Mouse (Mus musculus): ENCODE measurements around the gene Mup14. TPM values are rescaled to one million over a fixed set of nuclear protein-coding genes. Genes with fewer than 3 reads are reported as not detected.
"Not testable (repeated sequence)": the region's sequence is repeated elsewhere in the genome, so short reads cannot be mapped to it uniquely, and the experiment has no call there.

The Mup14 gene
- not detected in 2 replicates for total RNA-seq (2014; rRNA removed)
- polyA plus RNA-seq (2015; fragmentation: Nextera tagmentation; extraction: Ambion mirVana), result not detected in 2 replicates

GRCm38 (mm10) chr4:61303900-61304299 lies at the start of gene Mup14:
Gene Mup14 (minus strand): TSS chr4:61304000.
- H3K4me1 ChIP-seq (ENCODE audit: insufficient read depth, low read length); H3K4me2 ChIP-seq (ENCODE audit: low read depth, low read length, poor library complexity, severe bottlenecking); H3K4me3 ChIP-seq (ENCODE audit: low read depth, low read length); ATAC-seq (ENCODE audit: low FRiP score); H3K27me3 ChIP-seq (ENCODE audit: insufficient read depth, low read length); DNase-seq (ENCODE audit: low spot score); H3K27ac ChIP-seq (ENCODE audit: low read depth, low read length); H3K9ac ChIP-seq (replicated peaks; ENCODE audit: low read length, poor library complexity, severe bottlenecking); H3K36me3 ChIP-seq (ENCODE audit: insufficient read depth, low read length); H3K9me3 ChIP-seq (ENCODE audit: low read length): not testable (repeated sequence)
- WGBS, result 92% methylated on average over 5 of the region's 6 CpGs

DNA sequence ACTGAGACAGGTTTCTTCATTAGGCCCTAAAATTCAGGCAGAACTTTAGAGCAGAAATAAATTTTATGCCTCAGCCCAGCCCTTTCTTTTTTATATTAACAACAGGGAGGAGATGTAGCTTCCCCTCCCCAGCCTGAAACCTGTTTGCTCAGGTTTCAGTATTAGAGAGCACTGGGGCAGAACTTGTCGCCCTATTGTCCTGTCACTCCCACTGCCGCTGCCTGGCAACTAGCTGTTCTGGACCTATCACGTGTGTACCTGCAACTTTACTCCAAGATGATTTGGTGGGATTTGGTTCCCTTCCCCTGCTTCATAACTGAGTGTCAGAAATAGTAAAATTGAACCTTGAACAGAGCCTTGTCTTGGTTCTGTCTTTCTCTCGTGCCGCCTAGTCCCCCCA lies 34.3 kb upstream of the Mup14 start:
- 57% methylated on average over 3 of the region's 5 CpGs for WGBS

More for the DNA sequence above, 34.3 kb upstream of the Mup14 start:
- not testable (repeated sequence) for H3K4me3 ChIP-seq (ENCODE audit: low read depth, low read length); H3K4me1 ChIP-seq (ENCODE audit: insufficient read depth, low read length); H3K9me3 ChIP-seq (ENCODE audit: low read length); DNase-seq (ENCODE audit: low spot score); H3K9ac ChIP-seq (replicated peaks; ENCODE audit: low read length, poor library complexity, severe bottlenecking); H3K4me2 ChIP-seq (ENCODE audit: low read depth, low read length, poor library complexity, severe bottlenecking); H3K27me3 ChIP-seq (ENCODE audit: insufficient read depth, low read length); H3K27ac ChIP-seq (ENCODE audit: low read depth, low read length); H3K36me3 ChIP-seq (ENCODE audit: insufficient read depth, low read length); ATAC-seq (ENCODE audit: low FRiP score)

Other genes with a start within 250 kb of the Mup14 start
- gene Mup13, start 75.7 kb downstream of the Mup14 start, total RNA-seq (2014; rRNA removed), result not detected in 2 replicates
- not detected in 2 replicates for gene Mup13, start 75.7 kb downstream of the Mup14 start, polyA plus RNA-seq (2015; fragmentation: Nextera tagmentation; extraction: Ambion mirVana)
- gene Mup15, start 135.7 kb upstream of the Mup14 start, total RNA-seq (2014; rRNA removed), result not detected in 2 replicates
- not detected in 2 replicates for gene Mup15, start 135.7 kb upstream of the Mup14 start, polyA plus RNA-seq (2015; fragmentation: Nextera tagmentation; extraction: Ambion mirVana)
- not detected in 2 replicates for gene Mup16, start 215.5 kb upstream of the Mup14 start, total RNA-seq (2014; rRNA removed)
- not detected in 2 replicates for gene Mup16, start 215.5 kb upstream of the Mup14 start, polyA plus RNA-seq (2015; fragmentation: Nextera tagmentation; extraction: Ambion mirVana)

All from midbrain, postnatal 0 days (tissue).